Mouse (Mus musculus): ENCODE data around the gene Gm10944. TPM values are rescaled to one million over a fixed set of nuclear protein-coding genes. Genes with fewer than 3 reads are reported as not detected.

Gene Gm10944
- polyA plus RNA-seq, 1 experiment from 2014 or later: not detected

DNA sequence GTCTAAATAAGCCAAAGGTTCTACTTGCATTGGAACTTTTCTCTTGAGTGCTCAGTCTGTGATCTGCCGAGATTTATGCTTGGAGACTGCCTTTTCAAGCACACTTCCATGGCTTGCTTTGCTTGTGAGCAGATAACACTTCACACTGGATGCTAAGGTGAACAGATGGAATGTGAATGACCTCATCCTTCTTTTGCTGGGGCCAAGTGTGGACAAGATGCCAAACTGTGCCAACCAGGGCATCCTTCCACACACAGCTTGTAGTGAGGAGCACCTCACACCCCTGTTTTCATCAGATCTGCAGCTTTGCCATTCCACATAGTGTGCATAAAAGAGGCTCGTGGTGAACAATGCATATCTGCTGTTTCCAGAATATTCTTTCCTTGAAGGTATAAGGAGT is 29.7 kb downstream of the Gm10944 start:
- Histone ChIP-seq H3K4me3 (no peak overlapping the region), H3K27me3 (no peaks in the 10 kb centered on the region), H3K36me3 (no peaks in the 10 kb centered on the region), H3K27ac (no peak overlapping the region), H3K4me1 (no peaks in the 10 kb centered on the region), H3K9ac (no peak overlapping the region), H3K9me3 (no peaks in the 10 kb centered on the region), H3K4me2 (replicated peaks) (no peak overlapping the region)
- ATAC-seq (ENCODE audit: low FRiP score, low read depth): no peak
- 73% methylated on average over 2 of the region's 2 CpGs for WGBS

DNA sequence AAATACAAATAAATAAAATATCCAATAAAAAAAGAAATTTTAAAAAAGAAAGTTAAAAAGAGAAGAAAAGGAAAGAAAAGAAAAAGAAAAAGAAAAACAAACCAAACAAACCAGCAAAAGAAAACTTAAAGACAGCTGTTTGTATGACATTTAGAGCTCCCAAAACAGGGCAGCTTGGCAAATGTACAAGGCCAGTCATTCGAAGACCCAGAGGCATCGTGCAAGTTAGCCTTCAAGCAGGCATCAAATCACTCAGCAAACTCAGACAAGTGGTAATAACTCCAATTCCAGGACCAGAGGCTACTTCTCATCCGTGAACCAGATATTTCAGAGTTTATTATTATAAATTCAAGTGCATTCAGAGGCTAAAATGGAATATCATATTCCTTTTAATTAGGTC is 45.4 kb downstream of the Gm10944 start:
- WGBS: 86% methylated on average over 3 of the region's 3 CpGs
- Histone ChIP-seq H3K9ac (no peak overlapping the region), H3K27ac (no peak overlapping the region), H3K27me3 (no peaks in the 10 kb centered on the region), H3K4me3 (no peak overlapping the region), H3K4me2 (replicated peaks) (no peak overlapping the region), H3K36me3 (no peaks in the 10 kb centered on the region), H3K9me3 (no peaks in the 10 kb centered on the region), H3K4me1 (no peaks in the 10 kb centered on the region)
- no peak for ATAC-seq (ENCODE audit: low FRiP score, low read depth)

Other genes with a start within 250 kb of the Gm10944 start
- gene Adgb, start 209.0 kb upstream of the Gm10944 start, polyA plus RNA-seq (2015; fragmentation: Nextera tagmentation; extraction: Ambion mirVana): 0.46 and 0.56 TPM in 2 replicates
- gene Rab32, start 123.1 kb upstream of the Gm10944 start, polyA plus RNA-seq (2015; fragmentation: Nextera tagmentation; extraction: Ambion mirVana): 36.3 and 38.1 TPM in 2 replicates

All from limb, embryonic 13.5 days (tissue).